Mouse (Mus musculus) granulocyte monocyte progenitor cell, adult 5-6 weeks (primary cell): ENCODE results near the gene Otud3. TPM values are rescaled to one million over a fixed set of nuclear protein-coding genes. Genes with fewer than 3 reads are reported as not detected.

Source experiments
- ATAC-seq: replicated peaks from 2 replicates; pipeline ENCODE4 v1.8.0; 2016; ENCODE audit warnings: mild to moderate bottlenecking, moderate TSS enrichment, inconsistent platforms; ENCODE audit not compliant: poor library complexity, severe bottlenecking
- total RNA-seq, 2 experiments: library from RNA; stranded (forward) in 1 of 2; stranded (reverse) in 1 of 2; fragments of 200-712, 200-1000 nt in 1 of 2; fragments of >200 nt in 1 of 2; fragmentation: Nextera tagmentation in 1 of 2; gene quantifications; 2 replicates each; pipeline ENCODE4 v1.2.3; 2014 to 2017

The Otud3 gene
- total RNA-seq, 2 experiments from 2014 or later, result 3.2 to 5.7 TPM

DNA sequence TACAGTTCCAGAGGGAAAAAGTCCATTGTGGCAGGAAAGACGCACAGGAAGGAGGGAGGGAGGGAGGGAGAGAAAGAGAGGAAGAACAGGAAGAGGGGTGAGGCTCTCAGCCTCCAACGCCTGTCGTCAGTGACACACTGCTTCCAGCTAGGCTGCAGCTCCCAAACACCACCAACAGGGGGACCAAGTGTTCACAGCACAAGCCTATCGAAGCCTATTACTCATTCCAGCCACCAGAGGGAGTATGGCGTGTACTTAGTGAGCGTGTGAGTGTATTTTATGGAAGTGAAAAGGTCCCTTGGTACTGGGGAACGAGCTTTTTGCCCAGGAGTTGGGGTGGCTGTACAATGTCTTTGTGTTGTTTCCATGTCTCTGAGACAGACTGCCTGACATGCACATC is 57.3 kb downstream of the Otud3 start:
- peak; percentile 91 for ATAC-seq

DNA sequence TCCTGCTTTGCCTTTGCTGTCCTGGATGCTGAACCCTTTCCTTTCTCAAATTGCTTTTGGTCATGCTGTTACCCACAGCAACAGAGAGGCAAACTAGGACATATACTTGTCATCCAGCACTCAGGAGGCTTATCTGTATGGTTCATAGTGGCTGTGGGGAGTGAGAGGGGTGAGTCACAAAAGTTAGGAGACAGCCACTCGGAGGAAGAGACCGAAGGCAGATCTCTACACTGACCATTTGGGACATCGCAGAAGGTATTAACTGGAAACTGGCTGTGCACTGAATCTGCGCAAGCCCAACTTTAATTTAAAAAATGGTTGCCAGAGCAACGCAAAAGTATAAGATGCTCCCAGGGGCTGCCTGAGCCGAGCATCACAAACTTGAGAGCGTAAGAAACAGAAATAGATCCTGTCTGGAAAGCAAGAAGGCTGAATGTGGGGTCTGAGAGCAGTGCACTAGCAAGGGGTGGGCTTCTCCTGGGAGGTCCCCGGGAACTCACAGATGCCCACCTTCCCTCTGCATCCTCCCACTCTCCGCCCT is 58.6 kb downstream of the Otud3 start:
- ATAC-seq, result no peak

DNA sequence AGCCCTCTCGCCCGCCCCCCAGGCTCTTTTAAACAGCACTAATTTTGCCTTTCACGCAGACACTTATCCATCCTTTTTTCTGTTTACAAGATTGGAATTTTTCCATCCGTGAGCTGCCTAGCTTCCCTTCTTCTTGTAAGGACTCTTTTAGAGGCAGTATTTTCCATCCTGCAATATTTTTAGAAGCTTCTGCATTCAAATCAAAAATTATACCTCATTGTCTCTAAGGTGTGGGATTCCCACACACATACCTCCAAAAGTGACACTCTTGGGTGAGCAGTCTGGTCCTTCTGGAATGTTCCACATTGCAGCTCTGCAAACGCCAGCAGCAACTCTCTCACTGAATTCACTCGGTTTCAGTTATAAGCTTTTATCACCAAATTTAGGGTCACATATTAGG is 60.8 kb downstream of the Otud3 start:
- ATAC-seq, result no peak

DNA sequence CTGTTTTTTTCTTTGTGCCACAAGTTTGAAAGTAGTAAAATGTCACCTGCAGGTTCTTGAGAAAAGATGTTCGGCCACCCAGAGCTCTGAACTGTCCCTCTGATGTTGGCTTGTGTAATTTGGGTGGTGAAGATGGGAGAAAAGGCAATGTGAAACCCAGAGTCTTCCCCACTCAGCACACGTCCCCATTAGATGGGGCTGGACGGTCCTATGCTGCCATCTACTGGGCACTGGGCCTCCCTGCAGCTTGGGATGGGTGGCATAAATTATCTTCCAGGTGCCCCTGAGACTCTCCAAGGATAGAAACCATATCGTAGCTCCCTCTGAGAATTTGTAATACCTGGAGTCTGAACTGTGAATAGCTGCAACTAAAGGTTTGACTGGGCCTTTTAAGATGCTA is 62.3 kb downstream of the Otud3 start:
- peak; percentile 96 for ATAC-seq

Other genes starting within 250 kb of the Otud3 start
- gene Pla2g2c, start 189.2 kb downstream of the Otud3 start, total RNA-seq (2014; fragmentation: Nextera tagmentation), result not detected in 2 replicates
- not detected in 2 replicates for gene Pla2g2c, start 189.2 kb downstream of the Otud3 start, total RNA-seq (2017)
- gene Ubxn10, start 176.8 kb downstream of the Otud3 start, total RNA-seq (2014; fragmentation: Nextera tagmentation), result not detected in 2 replicates
- not detected in 2 replicates for gene Ubxn10, start 176.8 kb downstream of the Otud3 start, total RNA-seq (2017)
- gene Pla2g2f, start 156.3 kb downstream of the Otud3 start, total RNA-seq (2014; fragmentation: Nextera tagmentation), result not detected in 2 replicates
- not detected in 2 replicates for gene Pla2g2f, start 156.3 kb downstream of the Otud3 start, total RNA-seq (2017)
- gene Pla2g2d, start 138.2 kb downstream of the Otud3 start, total RNA-seq (2014; fragmentation: Nextera tagmentation), result not detected in 2 replicates
- not detected in 2 replicates for gene Pla2g2d, start 138.2 kb downstream of the Otud3 start, total RNA-seq (2017)
- gene Pla2g5, start 50.5 kb downstream of the Otud3 start, total RNA-seq (2014; fragmentation: Nextera tagmentation), result not detected in 2 replicates
- gene Pla2g5, start 50.5 kb downstream of the Otud3 start, total RNA-seq (2017), result not detected in 2 replicates
- not detected in 2 replicates for gene Gm13030, start 40.0 kb downstream of the Otud3 start, total RNA-seq (2014; fragmentation: Nextera tagmentation)
- not detected in 2 replicates for gene Gm13030, start 40.0 kb downstream of the Otud3 start, total RNA-seq (2017)
- not detected in 2 replicates for gene Pla2g2e, start 36.0 kb downstream of the Otud3 start, total RNA-seq (2014; fragmentation: Nextera tagmentation)
- gene Pla2g2e, start 36.0 kb downstream of the Otud3 start, total RNA-seq (2017), result not detected in 2 replicates
- not detected in 2 replicates for gene Rnf186, start 53.2 kb upstream of the Otud3 start, total RNA-seq (2014; fragmentation: Nextera tagmentation)
- gene Rnf186, start 53.2 kb upstream of the Otud3 start, total RNA-seq (2017), result not detected in 2 replicates
- 18.3 and 18.6 TPM in 2 replicates for gene Tmco4, start 58.9 kb upstream of the Otud3 start, total RNA-seq (2014; fragmentation: Nextera tagmentation)
- 13.2 and 21.2 TPM in 2 replicates for gene Tmco4, start 58.9 kb upstream of the Otud3 start, total RNA-seq (2017)
- gene Htr6, start 161.6 kb upstream of the Otud3 start, total RNA-seq (2014; fragmentation: Nextera tagmentation), result not detected in 2 replicates
- not detected in 2 replicates for gene Htr6, start 161.6 kb upstream of the Otud3 start, total RNA-seq (2017)
- gene Nbl1, start 179.0 kb upstream of the Otud3 start, total RNA-seq (2014; fragmentation: Nextera tagmentation), result not detected in 2 replicates
- not detected in 2 replicates for gene Nbl1, start 179.0 kb upstream of the Otud3 start, total RNA-seq (2017)
- gene Minos1, start 217.2 kb upstream of the Otud3 start, total RNA-seq (2014; fragmentation: Nextera tagmentation), result 530 and 613 TPM in 2 replicates
- 186 and 246 TPM in 2 replicates for gene Minos1, start 217.2 kb upstream of the Otud3 start, total RNA-seq (2017)